In the genomic region with DNA sequence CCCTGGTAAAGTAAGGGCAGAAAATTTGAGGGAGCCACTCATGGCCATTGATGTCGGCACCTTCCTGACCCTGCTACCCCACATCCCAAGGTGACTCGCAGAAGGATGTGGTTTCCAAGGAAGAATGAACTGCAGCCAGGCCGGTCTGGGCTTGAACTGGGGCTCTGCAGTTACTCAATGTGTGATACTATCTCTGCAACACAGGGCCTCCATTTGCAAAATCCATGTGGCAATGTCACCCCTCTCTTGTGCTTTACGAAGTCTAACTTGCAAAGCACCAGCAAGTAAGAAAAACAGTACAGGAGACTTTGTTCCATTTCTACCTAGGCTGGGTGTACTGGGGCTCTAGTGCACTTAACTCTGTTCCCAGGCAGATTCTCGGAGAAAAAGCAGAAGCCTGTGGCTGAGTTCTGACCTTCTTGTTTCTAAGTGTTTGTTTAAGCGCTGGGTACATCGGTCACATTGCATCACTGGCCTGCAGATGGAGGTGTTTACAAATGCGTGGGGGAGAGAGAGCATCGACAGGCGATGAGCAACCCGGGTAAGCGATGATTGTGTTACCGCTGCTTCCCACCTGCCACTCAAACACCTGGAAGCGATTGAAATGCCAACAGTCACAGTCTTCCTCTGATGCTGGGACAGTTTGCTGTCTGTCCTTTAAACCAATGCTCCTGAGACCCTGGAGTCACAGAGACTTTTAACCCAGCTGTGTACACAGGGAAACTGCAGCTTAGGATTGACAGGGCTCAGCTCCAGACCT, we compare ENCODE assay signal across 15 mouse cellular contexts. TPM values are rescaled to one million over a fixed set of nuclear protein-coding genes. Genes with fewer than 3 reads are reported as not detected.
A peak's percentile ranks its signal among the peaks of the same experiment; 100 is the strongest.
DNase-seq lines count a peak whose midpoint lies in the region; ATAC-seq and TF ChIP-seq lines count a peak whose summit lies in the region.
"Had no signal": no experiment of that assay in that cellular context is flagged by ENCODE, and none has a peak within 500 bp of the region (broad histone marks: within the 10 kb centered on the region; RNA-seq: fewer than 3 reads in every experiment).

No protein-coding gene starts in this region.

- no peak for ATAC-seq in hindbrain, postnatal 0 days
- ATAC-seq in liver, embryonic 12.5 days = peak; percentile 66
- ATAC-seq in erythroid progenitor cell, adult 5-6 weeks (replicated peaks; ENCODE audit: low FRiP score, poor library complexity, severe bottlenecking) = no peak
- ATAC-seq in cerebellum, adult (ENCODE audit: insufficient number of reproducible peaks, low FRiP score, low TSS enrichment) = no peak

- no peak overlapping the region for H3K9ac ChIP-seq in hindbrain, postnatal 0 days (replicated peaks; ENCODE audit: low read length)
- no peak overlapping the region for H3K9ac ChIP-seq in liver, embryonic 12.5 days
- H3K9ac ChIP-seq: limb, embryonic 15.5 days had no signal

- H3K27ac ChIP-seq in hindbrain, postnatal 0 days = no peak overlapping the region
- H3K27ac ChIP-seq in hindbrain, embryonic 10.5 days = no peak overlapping the region
- peak overlapping the region; percentile 69 for H3K27ac ChIP-seq in liver, embryonic 12.5 days
- H3K27ac ChIP-seq: heart, embryonic 10.5 days; limb, embryonic 15.5 days had no signal

- TF ChIP-seq CTCF in hindbrain, postnatal 0 days (IDR thresholded peaks at IDR 0.05; ENCODE audit: low read depth) = peak; percentile 47

- H3K4me1 ChIP-seq in hindbrain, postnatal 0 days (ENCODE audit: insufficient read depth, low read length) = no peaks in the 10 kb centered on the region
- no peaks in the 10 kb centered on the region for H3K4me1 ChIP-seq in hindbrain, embryonic 10.5 days (replicated peaks)
- H3K4me1 ChIP-seq in liver, embryonic 12.5 days = no peaks in the 10 kb centered on the region; the same call in 1 of the 2 replicates
- H3K4me1 ChIP-seq: heart, embryonic 10.5 days; limb, embryonic 15.5 days had no signal

- WGBS in hindbrain, postnatal 0 days = 58% methylated on average over 14 of the region's 14 CpGs
- 63% methylated on average over 14 of the region's 14 CpGs for WGBS in hindbrain, embryonic 10.5 days
- 41% methylated on average over 14 of the region's 14 CpGs for WGBS in liver, embryonic 12.5 days (ENCODE audit: insufficient replicate concordance)

- H3K9me3 ChIP-seq in hindbrain, postnatal 0 days (ENCODE audit: low read length) = no peaks in the 10 kb centered on the region
- H3K9me3 ChIP-seq in hindbrain, embryonic 10.5 days = no peaks in the 10 kb centered on the region
- H3K9me3 ChIP-seq in liver, embryonic 12.5 days (replicated peaks) = no peaks in the 10 kb centered on the region
- H3K9me3 ChIP-seq: heart, embryonic 10.5 days; limb, embryonic 15.5 days had no signal

- no peaks in the 10 kb centered on the region for H3K36me3 ChIP-seq in hindbrain, postnatal 0 days (ENCODE audit: insufficient read depth, low read length)
- H3K36me3 ChIP-seq in hindbrain, embryonic 10.5 days = no peaks in the 10 kb centered on the region
- no peaks in the 10 kb centered on the region for H3K36me3 ChIP-seq in liver, embryonic 12.5 days
- H3K36me3 ChIP-seq: heart, embryonic 10.5 days; limb, embryonic 15.5 days had no signal

- DNase-seq in hindbrain, postnatal 0 days (ENCODE audit: low spot score) = peak; percentile 33
- DNase-seq in hindbrain, embryonic 10.5 days (ENCODE audit: low spot score) = no peak
- DNase-seq in urinary bladder, postnatal 14 days (ENCODE audit: low spot score) = peak; percentile 13
- no peak for DNase-seq in urinary bladder, postnatal 25 days (ENCODE audit: low spot score)
- DNase-seq in yolk sac, embryonic 10.5 days (ENCODE audit: low spot score) = peak; percentile 84
- DNase-seq: kidney, postnatal 10 days; thymus, postnatal 36 days had no signal

- no peak overlapping the region for H3K4me2 ChIP-seq in hindbrain, postnatal 0 days (ENCODE audit: low read depth, low read length)
- no peak overlapping the region for H3K4me2 ChIP-seq in liver, embryonic 12.5 days
- H3K4me2 ChIP-seq: limb, embryonic 15.5 days had no signal

- no peak overlapping the region for H3K4me3 ChIP-seq in hindbrain, postnatal 0 days (ENCODE audit: low read length)
- H3K4me3 ChIP-seq in hindbrain, embryonic 10.5 days = no peak overlapping the region
- H3K4me3 ChIP-seq in liver, embryonic 12.5 days = no peak overlapping the region
- H3K4me3 ChIP-seq: heart, embryonic 10.5 days; limb, embryonic 15.5 days had no signal

- no peaks in the 10 kb centered on the region for H3K27me3 ChIP-seq in hindbrain, postnatal 0 days (ENCODE audit: insufficient read depth, low read length)
- no peaks in the 10 kb centered on the region for H3K27me3 ChIP-seq in hindbrain, embryonic 10.5 days (ENCODE audit: insufficient read depth, poor library complexity, severe bottlenecking)
- no peaks in the 10 kb centered on the region for H3K27me3 ChIP-seq in liver, embryonic 12.5 days (replicated peaks)
- H3K27me3 ChIP-seq: limb, embryonic 15.5 days had no signal

RNA-seq across cellular contexts. Expression of gene Serpina11, which starts 0.8 kb away (rescaled TPM):
- not detected in 2 replicates for total RNA-seq in hindbrain, postnatal 0 days (2014; rRNA removed)
- 0.13 TPM in 1 of 2 replicates, not detected in the other for polyA plus RNA-seq in hindbrain, postnatal 0 days (2015; fragmentation: Nextera tagmentation; extraction: Ambion mirVana)
- not detected in 2 replicates for polyA plus RNA-seq in hindbrain, embryonic 10.5 days (2016; fragmentation: Nextera tagmentation; extraction: Ambion mirVana)
- polyA plus RNA-seq in liver, embryonic 12.5 days (2016; fragmentation: Nextera tagmentation; extraction: Ambion mirVana) = 2.9 and 3.2 TPM in 2 replicates
- total RNA-seq in erythroid progenitor cell, adult 5-6 weeks (2015; ENCODE audit: low replicate concordance) = not detected in 2 replicates
- total RNA-seq in erythroid progenitor cell, adult 5-6 weeks (2017; ENCODE audit: low replicate concordance) = not detected in 2 replicates
- polyA plus RNA-seq: embryonic facial prominence, embryonic 14.5 days; hindbrain, embryonic 11.5 days; limb, embryonic 15.5 days; stomach, embryonic 14.5 days had no signal

RNA-seq across cellular contexts. Expression of gene Serpina9, which starts 24.6 kb away (rescaled TPM):
- total RNA-seq in hindbrain, postnatal 0 days (2014; rRNA removed) = not detected in 2 replicates
- 0.38 and 0.43 TPM in 2 replicates for polyA plus RNA-seq in hindbrain, postnatal 0 days (2015; fragmentation: Nextera tagmentation; extraction: Ambion mirVana)
- not detected in 2 replicates for polyA plus RNA-seq in hindbrain, embryonic 10.5 days (2016; fragmentation: Nextera tagmentation; extraction: Ambion mirVana)
- not detected in 2 replicates for polyA plus RNA-seq in liver, embryonic 12.5 days (2016; fragmentation: Nextera tagmentation; extraction: Ambion mirVana)
- not detected in 2 replicates for total RNA-seq in erythroid progenitor cell, adult 5-6 weeks (2015; ENCODE audit: low replicate concordance)
- not detected in 2 replicates for total RNA-seq in erythroid progenitor cell, adult 5-6 weeks (2017; ENCODE audit: low replicate concordance)
- polyA plus RNA-seq: hindbrain, embryonic 11.5 days; stomach, embryonic 14.5 days had no signal

RNA-seq across cellular contexts. Expression of gene Serpina1e, which starts 30.2 kb away (rescaled TPM):
- not detected in 2 replicates for total RNA-seq in hindbrain, postnatal 0 days (2014; rRNA removed)
- not detected in 2 replicates for polyA plus RNA-seq in hindbrain, postnatal 0 days (2015; fragmentation: Nextera tagmentation; extraction: Ambion mirVana)
- polyA plus RNA-seq in hindbrain, embryonic 10.5 days (2016; fragmentation: Nextera tagmentation; extraction: Ambion mirVana) = not detected in 2 replicates
- 39.1 and 44.7 TPM in 2 replicates for polyA plus RNA-seq in liver, embryonic 12.5 days (2016; fragmentation: Nextera tagmentation; extraction: Ambion mirVana)
- total RNA-seq in erythroid progenitor cell, adult 5-6 weeks (2015; ENCODE audit: low replicate concordance) = not detected in 2 replicates
- total RNA-seq in erythroid progenitor cell, adult 5-6 weeks (2017; ENCODE audit: low replicate concordance) = not detected in 2 replicates
- polyA plus RNA-seq: embryonic facial prominence, embryonic 14.5 days; hindbrain, embryonic 11.5 days had no signal

RNA-seq across cellular contexts. Expression of gene Serpina12, which starts 55.3 kb away (rescaled TPM):
- total RNA-seq in hindbrain, postnatal 0 days (2014; rRNA removed) = not detected in 2 replicates
- polyA plus RNA-seq in hindbrain, postnatal 0 days (2015; fragmentation: Nextera tagmentation; extraction: Ambion mirVana) = not detected in 2 replicates
- polyA plus RNA-seq in hindbrain, embryonic 10.5 days (2016; fragmentation: Nextera tagmentation; extraction: Ambion mirVana) = not detected in 2 replicates
- polyA plus RNA-seq in liver, embryonic 12.5 days (2016; fragmentation: Nextera tagmentation; extraction: Ambion mirVana) = not detected in 2 replicates
- total RNA-seq in erythroid progenitor cell, adult 5-6 weeks (2015; ENCODE audit: low replicate concordance) = not detected in 2 replicates
- total RNA-seq in erythroid progenitor cell, adult 5-6 weeks (2017; ENCODE audit: low replicate concordance) = not detected in 2 replicates
- polyA plus RNA-seq: embryonic facial prominence, embryonic 14.5 days; heart, embryonic 10.5 days; hindbrain, embryonic 11.5 days; stomach, embryonic 14.5 days had no signal

Comparison
In these comparisons a context has a peak if more than half of its experiments do, and no peak if none do; other contexts are left out.
1. DNase-seq: peak in hindbrain, postnatal 0 days (single experiment), urinary bladder, postnatal 14 days (single experiment) and yolk sac, embryonic 10.5 days (single experiment); none in hindbrain, embryonic 10.5 days (single experiment) and urinary bladder, postnatal 25 days (single experiment).
2. RNA of gene Serpina1e, which starts 30.2 kb away (polyA plus RNA-seq): 39.1 to 44.7 TPM in liver, embryonic 12.5 days; not detected in hindbrain, postnatal 0 days and not detected in hindbrain, embryonic 10.5 days; every median in the first group is over 10 times any median in the second.